Mouse (Mus musculus) erythroblast, embryonic 14.5 days (primary cell): Measurements from ENCODE around the gene Ccr4.

ENCODE experiments used
- GATA1 ChIP-seq: IDR thresholded peaks from 2 replicates; pipeline ENCODE4 v1.6.1; 2012; ENCODE audit warnings: low read length, inconsistent platforms, mixed read lengths
- TAL1 ChIP-seq: IDR thresholded peaks from 3 replicates; pipeline ENCODE4 v1.6.1; 2012; ENCODE audit warnings: low read length, inconsistent platforms, mixed read lengths

- TF ChIP-seq GATA1 (no peak), TAL1 (no peak)
Measured at GRCm38 (mm10) chr9:114501111-114501510, 3.6 kb downstream of the Ccr4 start.
